Mouse (Mus musculus) midbrain, embryonic 10.5 days (tissue): ENCODE measurements around the gene Usp17le. TPM values are rescaled to one million over a fixed set of nuclear protein-coding genes. Genes with fewer than 3 reads are reported as not detected.
"Not testable (repeated sequence)": the region's sequence is repeated elsewhere in the genome, so short reads cannot be mapped to it uniquely, and the experiment has no call there.

Source experiments
- DNase-seq: peaks from one replicate; pipeline ENCODE4 v3.0.0-alpha.2; 2017; ENCODE audit warnings: low spot score
- H3K27ac ChIP-seq: fragments of 300-500 bp; sonication (generic); replicated peaks from 2 replicates; pipeline ENCODE4 v1.5.1; 2016; ENCODE audit warnings: mild to moderate bottlenecking
- H3K27me3 ChIP-seq: fragments of 300-500 bp; sonication (generic); 2 replicates; pipeline ENCODE4 v1.6.1; 2016; ENCODE audit warnings: low read depth, mild to moderate bottlenecking; ENCODE audit not compliant: poor library complexity, severe bottlenecking
- H3K36me3 ChIP-seq: fragments of 300-500 bp; sonication (generic); 2 replicates; pipeline ENCODE4 v1.6.1; 2016; ENCODE audit warnings: mild to moderate bottlenecking, moderate library complexity
- H3K4me1 ChIP-seq: fragments of 300-500 bp; sonication (generic); 2 replicates; pipeline ENCODE4 v1.6.1; 2016
- H3K4me3 ChIP-seq: fragments of 300-500 bp; sonication (generic); 2 replicates; pipeline ENCODE4 v1.5.1; 2016; ENCODE audit warnings: mild to moderate bottlenecking, moderate library complexity
- H3K9me3 ChIP-seq: fragments of 300-500 bp; sonication (generic); replicated peaks from 2 replicates; pipeline ENCODE4 v1.6.1; 2016; ENCODE audit warnings: mild to moderate bottlenecking
- WGBS: fragments of 180-500 bp; shearing (Covaris S2); methylation state at CpG from one replicate; pipeline ENCODE4 v1.1.7; 2016; 5-methylcytosine and 5-hydroxymethylcytosine counted together
- polyA plus RNA-seq: library from polyadenylated mRNA; unstranded; fragments of >200 nt; fragmentation: Nextera tagmentation; extraction: Ambion mirVana; gene quantifications from 2 replicates; pipeline ENCODE4 v1.2.1, GENCODE M21; 2016

Gene Usp17le
- not detected in 2 replicates for polyA plus RNA-seq

DNA sequence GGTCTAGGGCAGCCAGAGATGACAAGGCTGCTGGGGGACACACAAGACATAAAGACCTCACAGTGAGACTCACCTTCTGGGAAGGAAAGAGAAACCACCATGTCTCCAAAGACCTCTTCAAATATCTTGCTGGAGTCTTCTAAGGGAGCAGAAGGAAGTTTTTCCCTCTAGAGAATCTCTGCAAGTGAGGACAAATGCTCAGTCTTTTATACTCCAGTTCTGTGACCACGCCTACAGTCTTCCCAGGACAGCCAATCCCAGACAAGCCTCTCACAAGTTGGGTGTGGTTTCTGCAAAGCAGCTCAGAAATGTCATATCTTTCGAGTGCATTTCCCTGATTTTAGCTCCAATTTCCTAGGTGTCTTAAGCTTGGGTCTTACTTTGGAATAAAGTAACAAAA is at the start of gene Usp17le:
Gene Usp17le (minus strand): TSS at position 101 of the 400 bp plus-strand sequence.
- H3K9me3 ChIP-seq, H3K4me3 ChIP-seq, H3K36me3 ChIP-seq, DNase-seq, H3K4me1 ChIP-seq, H3K27ac ChIP-seq, H3K27me3 ChIP-seq: not testable (repeated sequence)
- WGBS: 87% methylated on average over 2 of the region's 2 CpGs

DNA sequence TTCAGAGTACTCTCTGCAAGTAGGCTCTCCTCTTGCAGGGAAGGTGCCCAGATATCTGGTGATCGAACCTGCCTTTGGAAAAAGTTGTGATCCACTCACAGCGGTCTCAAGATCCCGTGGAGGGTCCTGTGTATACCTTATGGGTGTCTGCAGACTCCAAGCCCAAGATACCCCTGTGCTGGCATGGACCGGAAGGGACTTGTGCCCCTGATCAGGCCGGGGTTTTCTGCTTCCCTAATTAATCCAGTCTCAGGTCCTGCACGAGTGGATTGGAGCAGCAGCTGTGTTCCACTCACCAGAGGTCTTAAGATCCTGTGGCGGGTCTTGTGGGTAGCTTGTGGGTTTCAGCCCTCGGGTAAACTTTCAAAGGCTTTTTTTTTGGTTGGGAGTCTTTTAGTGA is 33.1 kb upstream of the Usp17le start:
- H3K27ac ChIP-seq, H3K4me3 ChIP-seq, H3K9me3 ChIP-seq, H3K36me3 ChIP-seq, H3K27me3 ChIP-seq, H3K4me1 ChIP-seq, DNase-seq: not testable (repeated sequence)
- WGBS: 87% methylated on average over 8 of the region's 8 CpGs

DNA sequence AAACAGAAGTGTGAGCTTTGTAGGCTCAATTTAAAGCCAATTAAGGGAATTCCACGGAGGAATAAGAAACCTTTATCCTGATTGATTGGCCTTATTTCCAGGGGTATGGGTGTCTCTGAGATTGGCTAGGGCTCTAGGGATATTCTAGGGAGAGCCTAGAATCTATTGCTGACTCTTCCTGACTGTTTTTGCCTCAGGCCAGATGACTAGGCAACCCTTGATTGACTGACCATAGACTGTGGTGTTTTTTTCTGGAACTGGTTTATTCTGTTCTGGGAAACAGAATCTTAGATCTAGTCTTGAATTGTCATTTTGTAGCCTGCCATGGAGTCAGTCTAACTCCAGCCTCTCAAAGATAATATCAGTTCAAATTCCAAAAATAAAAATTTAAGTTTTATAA is 13.5 kb upstream of the Usp17le start:
- WGBS: 34% methylated on average over 1 of the region's 1 CpGs
- no peak overlapping the region for H3K4me3 ChIP-seq
- no peaks in the 10 kb centered on the region for H3K27me3 ChIP-seq

More for the DNA sequence above, 13.5 kb upstream of the Usp17le start:
- Histone ChIP-seq H3K9me3 (no peaks in the 10 kb centered on the region), H3K27ac (no peak overlapping the region), H3K36me3 (no peaks in the 10 kb centered on the region), H3K4me1 (no peaks in the 10 kb centered on the region)
- no peak for DNase-seq

Other genes with a start within 250 kb of the Usp17le start
- gene Olfr651, start 227.3 kb downstream of the Usp17le start, polyA plus RNA-seq: not detected in 2 replicates
- gene Olfr652, start 216.6 kb downstream of the Usp17le start, polyA plus RNA-seq: not detected in 2 replicates
- gene Olfr653, start 200.2 kb downstream of the Usp17le start, polyA plus RNA-seq: not detected in 2 replicates
- gene Olfr654, start 190.4 kb downstream of the Usp17le start, polyA plus RNA-seq: not detected in 2 replicates
- 0.10 TPM in 1 of 2 replicates, not detected in the other for gene Olfr655, start 175.7 kb downstream of the Usp17le start, polyA plus RNA-seq
- gene Olfr656, start 163.5 kb downstream of the Usp17le start, polyA plus RNA-seq: not detected in 2 replicates
- gene Olfr657, start 152.7 kb downstream of the Usp17le start, polyA plus RNA-seq: not detected in 2 replicates
- gene Olfr658, start 130.2 kb downstream of the Usp17le start, polyA plus RNA-seq: not detected in 2 replicates
- not detected in 2 replicates for gene Olfr659, start 110.7 kb downstream of the Usp17le start, polyA plus RNA-seq
- not detected in 2 replicates for gene Olfr661, start 91.0 kb downstream of the Usp17le start, polyA plus RNA-seq
- not detected in 2 replicates for gene Usp17lb, start 65.1 kb upstream of the Usp17le start, polyA plus RNA-seq
- gene Usp17la, start 79.5 kb upstream of the Usp17le start, polyA plus RNA-seq: not detected in 2 replicates
- gene Olfr665, start 100.6 kb upstream of the Usp17le start, polyA plus RNA-seq: not detected in 2 replicates
- not detected in 2 replicates for gene Olfr666, start 118.5 kb upstream of the Usp17le start, polyA plus RNA-seq
- not detected in 2 replicates for gene Olfr667, start 144.0 kb upstream of the Usp17le start, polyA plus RNA-seq
- gene Olfr668, start 150.6 kb upstream of the Usp17le start, polyA plus RNA-seq: not detected in 2 replicates
- not detected in 2 replicates for gene Olfr669, start 156.8 kb upstream of the Usp17le start, polyA plus RNA-seq
- gene Olfr670, start 185.2 kb upstream of the Usp17le start, polyA plus RNA-seq: not detected in 2 replicates
- not detected in 2 replicates for gene Olfr671, start 201.7 kb upstream of the Usp17le start, polyA plus RNA-seq
- gene Olfr672, start 224.6 kb upstream of the Usp17le start, polyA plus RNA-seq: not detected in 2 replicates